Mouse (Mus musculus): Measurements from ENCODE around the gene Cfap221.

- no peak for TF ChIP-seq CTCF (IDR thresholded peaks at IDR 0.05; ENCODE audit: control insufficient read depth, insufficient read depth, insufficient replicate concordance, low read depth, low read length)
- TF ChIP-seq POLR2A (IDR thresholded peaks at IDR 0.05; ENCODE audit: control insufficient read depth, low read depth, low read length): no peak
These were observed 10.5 kb downstream of the Cfap221 start for GRCm38 (mm10) chr1:119986555-119986954.

All from testis, adult 2 months (tissue).